Mouse (Mus musculus) liver, embryonic 14.5 days (tissue): ENCODE measurements around the gene Eif5b.

Experiments used
- CTCF ChIP-seq: IDR thresholded peaks from 2 replicates; pipeline ENCODE4 v1.5.1; 2016; ENCODE audit warnings: antibody characterized with exemption, low read depth, control low read depth
- EP300 ChIP-seq: IDR thresholded peaks from 2 replicates; pipeline ENCODE4 v1.6.1; 2016; ENCODE audit warnings: antibody characterized with exemption, low read depth

GRCm38 (mm10) chr1:38071326-38071725 lies 73.5 kb downstream of the Eif5b start:
- no peak for TF ChIP-seq CTCF
- TF ChIP-seq EP300, result no peak
